Mouse (Mus musculus): ENCODE results near the gene Tbc1d2b.

Gene Tbc1d2b

DNA sequence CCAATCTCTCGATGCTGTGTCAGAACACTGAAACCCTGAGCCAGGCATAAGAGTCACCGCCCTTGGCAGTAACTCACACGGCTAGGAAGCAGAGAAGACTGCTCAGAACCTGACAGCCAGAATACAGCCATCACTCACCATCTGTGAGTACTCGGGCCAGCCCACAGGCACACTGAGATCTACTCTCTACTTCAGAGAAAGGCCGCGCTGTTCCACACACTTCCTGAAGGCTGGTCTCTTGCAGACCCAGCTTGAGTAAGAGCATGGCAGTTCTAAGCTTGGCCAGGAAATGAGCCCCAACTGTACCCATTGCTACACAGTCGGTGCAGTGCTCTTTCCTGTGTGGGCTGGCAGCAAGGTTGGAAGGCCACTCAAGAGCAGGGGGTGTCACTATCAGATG is 27.7 kb downstream of the Tbc1d2b start:
- DNase-seq (ENCODE audit: low read depth, low spot score): no peak

- DNase-seq (ENCODE audit: low read depth, low spot score): no peak
Observed at GRCm38 (mm10) chr9:90242291-90242690, 28.3 kb downstream of the Tbc1d2b start.

DNA sequence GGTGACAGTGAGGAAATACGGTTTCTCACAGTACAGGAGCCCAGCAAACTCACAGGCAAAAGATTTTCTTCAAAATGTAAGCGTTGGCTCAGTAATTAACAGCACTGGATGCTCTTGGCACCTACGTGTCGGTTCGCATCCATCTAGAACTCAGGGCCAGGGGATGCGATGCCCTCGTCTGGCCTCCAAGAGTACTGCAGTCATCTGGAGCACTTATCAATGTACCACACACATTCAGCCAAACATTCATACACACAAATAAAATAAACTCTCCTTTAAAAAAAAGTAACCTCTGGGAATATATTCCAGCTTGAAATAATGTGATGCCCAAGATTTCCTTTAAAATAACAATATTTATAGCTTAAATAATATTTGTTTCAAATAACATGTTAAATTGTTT is 29.0 kb downstream of the Tbc1d2b start:
- DNase-seq (ENCODE audit: low read depth, low spot score): no peak

GRCm38 (mm10) chr9:90241041-90241440 is 29.6 kb downstream of the Tbc1d2b start:
- DNase-seq (ENCODE audit: low read depth, low spot score): no peak

DNA sequence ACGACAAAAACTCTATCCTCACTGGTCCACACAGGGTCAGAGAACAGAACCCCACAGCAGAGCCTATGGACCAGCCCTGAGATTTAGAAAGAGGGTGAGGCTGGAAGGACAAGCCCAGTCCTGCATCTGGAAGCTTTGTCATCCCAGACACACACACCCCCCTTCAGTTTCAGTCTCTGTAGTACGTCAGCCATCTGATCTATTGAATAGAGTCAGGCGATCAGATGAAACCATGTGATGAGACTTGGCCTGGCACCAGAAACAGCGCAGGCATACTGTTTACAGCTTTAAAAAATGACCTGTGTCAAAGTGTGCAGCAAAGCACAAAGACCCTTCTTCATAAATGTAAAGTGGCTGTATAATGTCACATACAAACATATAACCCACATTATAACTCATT is 30.0 kb downstream of the Tbc1d2b start:
- DNase-seq (ENCODE audit: low read depth, low spot score): no peak

DNA sequence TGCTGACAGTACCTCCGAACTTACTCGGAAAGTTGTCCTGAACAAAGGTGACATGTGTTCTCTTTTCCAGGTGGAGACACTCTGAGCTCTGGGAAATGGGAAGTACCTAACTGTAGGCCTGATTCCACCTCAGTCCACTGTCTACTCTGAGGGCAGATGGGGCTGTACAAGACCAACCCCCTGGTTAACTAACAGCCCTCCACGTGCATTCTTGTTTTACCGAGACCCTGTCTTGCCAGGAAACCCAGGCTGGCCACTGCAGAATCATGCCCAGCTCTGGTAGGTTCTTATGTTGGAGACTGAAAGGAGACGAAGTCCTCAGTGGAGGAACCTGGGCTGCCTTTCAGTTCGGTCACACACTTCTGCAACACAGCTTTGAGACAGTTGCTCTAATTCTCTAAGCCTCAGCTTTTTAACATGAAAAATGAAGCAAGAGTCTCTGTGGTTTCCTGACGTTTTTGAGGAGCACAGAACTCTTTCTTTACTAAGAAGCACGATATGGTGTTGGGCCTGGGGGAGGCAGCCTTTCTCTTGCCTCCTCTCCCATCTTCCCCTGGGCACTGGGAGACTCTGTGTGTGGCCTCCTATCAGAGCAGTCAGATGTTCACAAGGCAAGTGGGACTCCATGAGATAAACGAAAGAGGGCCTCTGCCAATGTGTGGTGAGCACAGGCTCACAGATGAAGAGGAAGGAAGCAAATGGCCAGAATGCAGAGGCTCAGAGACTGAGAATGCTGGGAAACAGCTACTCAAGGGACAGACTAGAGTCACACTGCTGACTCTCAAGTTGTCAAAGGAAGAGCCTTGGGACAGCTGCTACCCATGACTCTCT is 33.2 kb downstream of the Tbc1d2b start:
- DNase-seq (ENCODE audit: low read depth, low spot score): no peak

GRCm38 (mm10) chr9:90236817-90237216 is 33.8 kb downstream of the Tbc1d2b start:
- DNase-seq (ENCODE audit: low read depth, low spot score): no peak

DNA sequence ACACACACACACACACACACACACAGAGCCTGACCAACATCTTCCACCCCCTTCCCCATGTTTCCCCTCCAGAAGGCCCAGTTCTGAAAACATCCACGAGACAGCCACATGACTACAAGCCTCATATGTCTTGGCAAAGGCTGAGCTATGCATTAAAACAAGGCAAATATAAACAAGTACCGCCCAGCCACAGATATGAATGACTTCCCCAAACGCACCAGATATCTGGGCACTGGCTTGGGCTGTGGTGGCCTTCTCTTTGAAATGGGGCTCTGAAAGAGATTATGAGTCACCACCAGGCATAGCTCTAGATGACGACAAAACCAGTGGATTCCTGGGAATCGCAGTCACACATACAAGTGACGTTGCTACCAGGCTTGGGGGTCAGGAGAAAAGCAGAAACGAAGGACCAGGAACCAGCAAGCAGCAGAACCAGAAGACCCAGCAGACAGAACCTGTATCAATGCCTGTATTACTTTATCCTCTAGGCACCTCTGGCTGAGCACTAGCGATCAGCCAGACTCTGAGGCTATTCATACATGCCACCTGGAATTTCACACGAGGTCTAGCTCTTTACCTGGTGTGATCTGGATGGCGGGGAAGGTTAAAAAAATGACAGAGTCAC is 35.2 kb downstream of the Tbc1d2b start:
- DNase-seq (ENCODE audit: low read depth, low spot score): no peak

GRCm38 (mm10) chr9:90234786-90235185 is 35.8 kb downstream of the Tbc1d2b start:
- no peak for DNase-seq (ENCODE audit: low read depth, low spot score)

GRCm38 (mm10) chr9:90233906-90234419 is 36.6 kb downstream of the Tbc1d2b start:
- DNase-seq (ENCODE audit: low read depth, low spot score): no peak

DNA sequence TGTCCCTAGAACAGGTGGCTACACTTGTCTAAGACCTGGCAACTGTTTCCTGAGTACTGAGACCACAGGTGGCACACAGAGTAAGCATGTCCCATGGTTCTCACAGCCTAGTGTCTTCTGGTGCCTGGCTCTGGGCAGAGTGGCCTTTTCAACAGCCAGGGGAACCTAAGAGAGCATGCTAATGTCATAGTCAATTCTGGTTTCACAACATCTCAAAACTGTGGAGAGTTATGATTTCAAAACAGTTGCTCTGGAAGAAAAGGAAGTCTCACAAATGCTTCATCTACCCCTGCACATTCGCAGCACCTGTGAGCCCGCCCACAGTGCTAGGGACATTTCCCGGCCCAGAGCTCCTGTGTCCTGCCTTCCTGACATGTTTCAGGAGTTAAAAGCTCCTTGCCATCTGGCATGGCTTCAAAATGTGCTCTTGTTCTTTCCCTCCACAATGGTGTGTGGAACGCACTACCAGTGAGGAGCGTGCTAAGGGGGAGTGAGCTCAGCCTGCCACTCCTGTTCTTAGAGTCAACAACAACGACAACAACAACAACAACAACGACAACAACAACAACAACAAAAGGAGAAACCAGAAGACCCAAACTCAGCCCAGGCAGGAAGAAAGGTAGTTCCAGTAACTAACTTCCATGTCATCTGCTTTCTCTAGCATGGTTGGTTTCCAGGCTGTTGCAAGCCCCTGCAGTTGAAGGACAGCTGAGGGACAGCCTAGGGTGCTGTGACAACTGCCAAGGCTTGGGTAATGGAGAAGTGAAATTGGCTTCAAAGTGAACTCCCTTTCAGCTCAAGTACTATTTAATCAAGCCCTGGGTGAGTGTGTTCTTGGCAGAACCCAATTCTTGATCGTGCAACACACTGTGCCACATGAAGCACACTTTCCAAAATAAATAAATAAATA is 37.6 kb downstream of the Tbc1d2b start:
- DNase-seq (ENCODE audit: low read depth, low spot score): no peak

- no peak for DNase-seq (ENCODE audit: low read depth, low spot score)
Observed at GRCm38 (mm10) chr9:90227171-90227570, 43.4 kb downstream of the Tbc1d2b start.

DNA sequence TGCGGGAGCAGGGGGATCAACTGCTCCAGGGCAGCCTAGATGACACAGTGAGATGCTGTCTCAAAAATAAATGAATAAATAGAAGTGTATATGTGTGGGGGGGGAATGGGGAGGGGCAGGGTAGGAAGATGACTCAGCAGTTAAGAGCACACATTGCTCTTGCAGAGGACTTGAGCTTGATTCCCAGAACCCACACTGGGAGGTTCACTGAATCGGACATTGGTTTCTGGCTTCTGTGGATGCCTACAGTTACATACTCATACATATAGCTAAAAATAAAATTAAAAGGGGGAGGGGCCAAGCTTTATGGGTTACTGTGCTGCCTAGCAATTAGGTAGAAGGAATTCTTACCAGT is 43.9 kb downstream of the Tbc1d2b start:
- DNase-seq (ENCODE audit: low read depth, low spot score): no peak

DNA sequence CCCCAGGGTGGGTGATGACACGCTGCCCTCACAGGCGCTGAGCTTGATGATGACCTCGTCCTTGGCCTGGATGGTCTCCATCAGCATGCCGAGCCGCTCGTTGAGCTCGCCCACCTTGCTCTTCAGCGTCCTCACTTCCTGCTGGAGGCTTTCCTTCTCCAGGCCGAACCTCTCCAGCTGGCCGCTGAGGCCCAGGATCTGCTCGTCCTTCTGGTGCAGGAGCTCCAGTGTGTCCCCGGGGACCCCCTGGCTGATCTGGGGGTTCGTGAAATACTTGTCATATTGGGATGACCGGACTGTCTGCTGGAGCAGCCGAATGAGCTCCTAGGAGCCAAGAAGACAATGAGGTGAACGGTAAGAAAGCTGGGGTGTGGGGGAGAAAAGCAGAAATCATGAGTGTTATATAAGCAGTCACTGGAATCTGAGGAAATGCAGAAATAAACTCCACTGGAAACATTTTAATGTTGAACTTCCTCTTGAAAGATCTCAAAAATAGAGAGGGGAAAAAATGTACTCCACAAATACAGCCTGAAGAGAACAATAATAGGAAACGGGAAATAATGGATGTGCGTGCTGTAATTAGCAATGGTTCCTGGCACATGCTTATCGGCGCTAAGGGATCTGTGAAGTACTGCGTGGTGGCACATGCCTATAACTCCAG is 44.4 kb downstream of the Tbc1d2b start:
- DNase-seq (ENCODE audit: low read depth, low spot score): no peak

DNA sequence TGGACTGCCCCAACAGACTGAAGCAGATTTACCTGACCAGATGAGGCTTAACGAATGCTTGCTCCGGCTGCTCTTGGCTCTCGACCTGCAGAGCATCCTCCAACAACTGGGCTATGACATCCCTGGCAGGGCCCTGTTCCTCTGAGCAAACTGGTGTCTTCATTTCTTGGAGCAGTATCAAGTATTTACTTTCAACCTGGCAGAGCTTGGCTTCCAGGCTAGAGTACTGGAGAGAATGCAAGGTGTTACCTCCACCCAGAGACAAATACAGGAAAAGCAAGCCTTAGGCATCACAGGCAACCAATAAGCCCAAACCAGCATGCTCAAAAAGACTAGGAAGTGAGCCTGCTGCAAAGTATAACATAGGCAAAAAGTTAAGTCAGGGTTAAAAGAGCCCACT is 48.3 kb downstream of the Tbc1d2b start:
- no peak for DNase-seq (ENCODE audit: low read depth, low spot score)

DNA sequence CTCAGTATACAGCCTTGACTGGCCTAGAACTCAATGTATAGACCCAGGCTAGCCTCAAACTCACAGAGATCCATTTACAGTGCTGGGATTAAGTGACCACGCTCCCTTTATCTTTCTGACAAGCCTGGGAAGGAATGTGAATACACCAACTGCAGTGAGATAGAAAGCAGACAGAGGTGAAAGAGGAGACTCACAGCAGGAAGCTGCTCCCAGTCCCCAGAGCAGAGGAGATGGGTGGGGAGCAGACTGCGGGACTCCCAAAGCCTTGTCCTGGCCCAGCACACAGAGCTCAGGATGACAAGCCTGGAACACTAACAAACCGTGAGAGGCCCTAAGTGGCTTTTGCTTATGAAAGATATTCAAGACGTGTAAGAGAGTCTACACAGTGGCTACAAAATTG is 53.1 kb downstream of the Tbc1d2b start:
- no peak for DNase-seq (ENCODE audit: low read depth, low spot score)

GRCm38 (mm10) chr9:90216259-90217001 is 54.2 kb downstream of the Tbc1d2b start:
- no peak for DNase-seq (ENCODE audit: low read depth, low spot score)

DNA sequence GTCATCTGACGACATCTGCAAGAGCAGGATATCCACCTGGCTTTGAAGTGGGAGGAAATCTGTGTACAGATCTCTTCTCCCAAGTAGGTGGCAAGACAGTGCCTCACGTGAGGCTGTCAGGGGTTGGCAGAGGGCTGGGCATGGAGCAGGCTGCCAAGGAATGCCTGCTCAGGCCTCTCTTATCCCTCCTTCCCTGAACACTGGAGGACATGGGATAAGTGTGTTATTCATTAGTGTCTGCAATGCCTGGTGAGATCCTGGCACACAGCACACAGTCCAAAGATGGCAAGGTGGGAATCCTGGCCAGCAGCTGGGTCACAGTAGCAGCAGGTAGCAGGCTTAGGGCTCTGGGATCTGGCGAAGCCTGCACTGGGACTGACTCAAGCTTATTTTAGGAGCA is 57.5 kb downstream of the Tbc1d2b start:
- no peak for DNase-seq (ENCODE audit: low read depth, low spot score)

- no peak for DNase-seq (ENCODE audit: low read depth, low spot score)
Observed at GRCm38 (mm10) chr9:90208655-90209054, 61.9 kb downstream of the Tbc1d2b start.

DNA sequence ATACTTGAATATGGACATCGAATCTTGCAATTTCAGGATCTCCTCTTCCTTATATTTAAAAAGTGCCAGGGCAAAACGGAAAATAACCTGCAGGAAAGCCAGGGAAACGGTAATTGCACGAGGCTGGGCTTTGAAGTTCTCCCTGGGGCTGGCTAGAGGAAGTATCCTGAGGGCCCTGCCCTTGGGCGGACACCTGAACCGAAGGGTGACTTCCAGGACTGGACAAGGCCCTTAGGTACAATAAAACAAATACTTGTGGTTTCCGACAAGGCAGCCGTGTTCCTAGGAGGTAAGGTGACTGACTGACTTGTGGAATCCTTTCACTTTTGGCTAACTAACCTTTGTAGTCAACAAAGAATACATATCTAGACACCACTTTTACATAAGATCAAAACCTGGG is 62.8 kb downstream of the Tbc1d2b start:
- no peak for DNase-seq (ENCODE audit: low read depth, low spot score)

DNA sequence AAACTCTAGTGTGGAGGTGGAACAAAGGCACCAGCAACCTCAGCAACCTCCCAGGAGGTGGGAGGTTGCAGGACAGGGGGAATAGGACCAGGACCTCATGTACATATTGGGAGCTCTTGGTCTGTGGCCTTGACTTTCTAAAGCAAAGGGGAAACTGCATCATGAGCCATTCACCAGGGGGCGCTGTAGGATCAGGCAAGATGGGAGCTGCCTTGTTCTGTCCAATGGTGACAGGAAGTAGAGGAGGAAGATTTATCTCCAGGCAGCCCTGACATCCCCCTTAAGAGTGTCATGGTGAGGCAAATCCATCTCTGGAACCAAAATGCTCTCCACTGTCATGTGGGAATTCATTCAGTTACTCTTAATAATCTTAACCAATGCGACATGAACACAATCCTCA is 64.1 kb downstream of the Tbc1d2b start:
- DNase-seq (ENCODE audit: low read depth, low spot score): peak; percentile 68
